Mouse (Mus musculus): ENCODE results near the gene Uba7.

GRCm38 (mm10) chr9:107982681-107983346 lies 7.5 kb downstream of the Uba7 start, which contains the start of gene Gm20661:
- no peak for TF ChIP-seq CTCF (IDR thresholded peaks at IDR 0.05; ENCODE audit: low read depth)
- peak; percentile 96 for TF ChIP-seq EP300 (IDR thresholded peaks at IDR 0.05; ENCODE audit: low read depth)
